Mouse (Mus musculus): ENCODE results near the gene Zfp69. TPM values are rescaled to one million over a fixed set of nuclear protein-coding genes. Genes with fewer than 3 reads are reported as not detected.

Gene Zfp69
- 1 to 10 TPM; 1.8 to 2.9 TPM for total RNA-seq (2021)
- long read RNA-seq, experiment 1, partial matches to known transcripts, result 2 of 7 reads
- long read RNA-seq, experiment 1, other reads (novel, unspliced or antisense), result 5 of 7 reads
- long read RNA-seq, experiment 2, partial matches to known transcripts, result 0 of 1 reads
- long read RNA-seq, experiment 2, other reads (novel, unspliced or antisense), result 1 of 1 reads

- peak; percentile 95 to 98 for DNase-seq
Measured at GRCm38 (mm10) chr4:120951428-120951973, at the start of gene Zfp69. Zfp69 (minus strand) TSS chr4:120951699.

GRCm38 (mm10) chr4:121001042-121001441 lies 49.5 kb upstream of the Zfp69 start:
- no peak for DNase-seq

- DNase-seq, result peak in 1 of 2 experiments; percentile 42
Measured at GRCm38 (mm10) chr4:120995911-120996310, 44.4 kb upstream of the Zfp69 start.

- DNase-seq, result no peak
Measured at GRCm38 (mm10) chr4:120993025-120993424, 41.5 kb upstream of the Zfp69 start.

- no peak for DNase-seq
Measured at GRCm38 (mm10) chr4:120992284-120992683, 40.8 kb upstream of the Zfp69 start.

- no peak for DNase-seq
Measured at GRCm38 (mm10) chr4:120987319-120987718, 35.8 kb upstream of the Zfp69 start.

- DNase-seq, result peak; percentile 52 to 68
Measured at GRCm38 (mm10) chr4:120986446-120986845, 34.9 kb upstream of the Zfp69 start.

GRCm38 (mm10) chr4:120978221-120978620 lies 26.7 kb upstream of the Zfp69 start:
- DNase-seq, result no peak

GRCm38 (mm10) chr4:120975428-120975734 lies 23.9 kb upstream of the Zfp69 start:
- no peak for DNase-seq

- peak; percentile 40 to 48 for DNase-seq
Measured at GRCm38 (mm10) chr4:120974711-120975427, 23.4 kb upstream of the Zfp69 start.

- no peak for DNase-seq
Measured at GRCm38 (mm10) chr4:120971842-120972241, 20.3 kb upstream of the Zfp69 start.

- peak; percentile 35 to 57 for DNase-seq
Measured at GRCm38 (mm10) chr4:120969382-120970146, 18.1 kb upstream of the Zfp69 start.

GRCm38 (mm10) chr4:120968486-120968885 lies 17.0 kb upstream of the Zfp69 start:
- DNase-seq, result no peak

- no peak for DNase-seq
Measured at GRCm38 (mm10) chr4:120955586-120955985, 4.1 kb upstream of the Zfp69 start.

- DNase-seq, result no peak
Measured at GRCm38 (mm10) chr4:120953667-120954066, 2.2 kb upstream of the Zfp69 start.

- no peak for DNase-seq
Measured at GRCm38 (mm10) chr4:120953038-120953437, 1.5 kb upstream of the Zfp69 start.

- DNase-seq, result no peak
Measured at GRCm38 (mm10) chr4:120952163-120952562, 664 bp upstream of the Zfp69 start.

- DNase-seq, result no peak
Measured at GRCm38 (mm10) chr4:120950763-120951427, 604 bp downstream of the Zfp69 start.

GRCm38 (mm10) chr4:120948938-120949337 lies 2.6 kb downstream of the Zfp69 start:
- peak; percentile 27 to 59 for DNase-seq

- DNase-seq, result no peak
Measured at GRCm38 (mm10) chr4:120935006-120935405, 16.5 kb downstream of the Zfp69 start.

GRCm38 (mm10) chr4:120930736-120931135 lies 20.8 kb downstream of the Zfp69 start:
- no peak for DNase-seq

- DNase-seq, result peak; percentile 18 to 73
Measured at GRCm38 (mm10) chr4:120928686-120929085, 22.8 kb downstream of the Zfp69 start.

All from adrenal gland, postnatal 36 days (tissue).